In the genomic region with DNA sequence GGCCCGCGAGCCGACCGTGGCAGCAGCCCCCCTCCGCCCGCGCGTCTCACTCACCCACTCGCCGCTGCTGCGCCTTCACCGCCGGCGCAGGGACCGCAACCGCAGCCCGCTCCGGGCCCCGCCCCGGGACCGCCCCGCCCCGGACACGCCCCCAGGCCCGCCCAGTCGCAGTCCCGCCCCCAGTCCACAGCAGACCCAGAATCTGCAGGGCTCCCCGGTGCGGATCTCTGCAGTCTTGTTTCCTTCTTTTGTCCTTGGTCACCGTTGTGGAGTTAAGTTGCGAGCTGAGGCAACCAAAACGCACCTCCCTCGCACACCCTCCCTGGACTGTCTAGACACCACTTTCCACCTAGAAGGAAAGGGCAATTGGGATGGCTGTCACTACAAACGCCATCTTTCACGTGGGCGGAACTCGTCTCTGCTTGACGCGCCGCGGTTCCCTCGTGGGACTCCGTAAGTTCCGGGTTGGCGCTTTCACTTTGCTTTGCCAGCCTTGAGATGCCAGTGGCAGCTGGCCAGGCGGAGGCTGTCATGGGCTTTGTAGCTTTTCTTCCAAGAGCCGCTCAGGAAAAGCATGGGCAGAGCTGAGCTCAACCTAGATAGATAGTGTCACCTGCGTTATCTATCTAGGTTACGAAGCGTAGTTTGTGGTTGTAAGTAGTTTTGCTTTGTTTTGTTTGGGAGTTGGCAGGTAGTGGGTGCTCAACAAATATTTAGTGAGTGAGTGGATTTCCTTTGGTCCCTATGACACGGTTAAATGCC, we compare ENCODE assay signal across 7 mouse cellular contexts. TPM values are rescaled to one million over a fixed set of nuclear protein-coding genes. Genes with fewer than 3 reads are reported as not detected.
DNase-seq lines count a peak whose midpoint lies in the region; ATAC-seq lines count a peak whose summit lies in the region.

A gene (minus strand): TSS at position 442 of the 762 bp plus-strand sequence.

- DNase-seq in adrenal gland, postnatal 25 days: peak; percentile 93
- peak; percentile 99 for DNase-seq in heart, adult 11 months
- DNase-seq in kidney, adult 18-20 months: peak; percentile 98
- DNase-seq in limb, embryonic 11.5 days (ENCODE audit: low spot score): peak; percentile 91
- peak; percentile 98 for DNase-seq in midbrain, embryonic 14.5 days
- DNase-seq in spleen, adult 18-20 months: peak; percentile 86 to 92

- H3K9ac ChIP-seq in embryonic facial prominence, embryonic 12.5 days: peak within 1 kb of the TSS; percentile 83
- H3K9ac ChIP-seq in limb, embryonic 11.5 days (ENCODE audit: low read length): peak within 1 kb of the TSS; percentile 76
- H3K9ac ChIP-seq in midbrain, embryonic 14.5 days (replicated peaks; ENCODE audit: low read length): peak within 1 kb of the TSS; percentile 80

- H3K36me3 ChIP-seq in embryonic facial prominence, embryonic 12.5 days: no peaks in the 10 kb centered on the region
- no peaks in the 10 kb centered on the region for H3K36me3 ChIP-seq in limb, embryonic 11.5 days (ENCODE audit: control insufficient read depth, insufficient read depth, low read length)
- no peaks in the 10 kb centered on the region for H3K36me3 ChIP-seq in midbrain, embryonic 14.5 days (ENCODE audit: control insufficient read depth, insufficient read depth, low read length)

- peak; percentile 97 for ATAC-seq in embryonic facial prominence, embryonic 12.5 days (ENCODE audit: insufficient number of reproducible peaks, insufficient read depth, low FRiP score, low TSS enrichment)
- peak; percentile 98 for ATAC-seq in limb, embryonic 11.5 days (ENCODE audit: insufficient number of reproducible peaks, low FRiP score, low TSS enrichment, low read depth)
- ATAC-seq in midbrain, embryonic 14.5 days (ENCODE audit: low FRiP score, low TSS enrichment): peak; percentile 98

- peaks cover 4% of the 10 kb centered on the region; the same call in 1 of the 2 replicates for H3K4me1 ChIP-seq in embryonic facial prominence, embryonic 12.5 days
- no peaks in the 10 kb centered on the region for H3K4me1 ChIP-seq in limb, embryonic 11.5 days (ENCODE audit: control insufficient read depth, insufficient read depth, low read length)
- peaks cover 10% of the 10 kb centered on the region; the same call in 1 of the 2 replicates for H3K4me1 ChIP-seq in midbrain, embryonic 14.5 days (ENCODE audit: control insufficient read depth, insufficient read depth, low read length)

- no peaks in the 10 kb centered on the region for H3K27me3 ChIP-seq in embryonic facial prominence, embryonic 12.5 days
- no peaks in the 10 kb centered on the region for H3K27me3 ChIP-seq in limb, embryonic 11.5 days (ENCODE audit: control insufficient read depth, insufficient read depth, low read length)
- H3K27me3 ChIP-seq in midbrain, embryonic 14.5 days (ENCODE audit: control insufficient read depth, insufficient read depth, low read length): no peaks in the 10 kb centered on the region

- peak within 1 kb of the TSS; percentile 42 for H3K27ac ChIP-seq in embryonic facial prominence, embryonic 12.5 days
- no peak within 1 kb of the TSS for H3K27ac ChIP-seq in limb, embryonic 11.5 days (replicated peaks; ENCODE audit: low read depth, low read length)
- H3K27ac ChIP-seq in midbrain, embryonic 14.5 days (replicated peaks; ENCODE audit: low read depth, low read length): peak within 1 kb of the TSS; percentile 89

- WGBS in embryonic facial prominence, embryonic 12.5 days: under 1% methylated on average over 51 of the region's 51 CpGs
- under 1% methylated on average over 49 of the region's 51 CpGs for WGBS in limb, embryonic 11.5 days
- WGBS in midbrain, embryonic 14.5 days: under 1% methylated on average over 51 of the region's 51 CpGs

- H3K9me3 ChIP-seq in embryonic facial prominence, embryonic 12.5 days: no peaks in the 10 kb centered on the region
- no peaks in the 10 kb centered on the region for H3K9me3 ChIP-seq in limb, embryonic 11.5 days (ENCODE audit: control insufficient read depth, low read length)
- H3K9me3 ChIP-seq in midbrain, embryonic 14.5 days (ENCODE audit: control insufficient read depth, low read length): no peaks in the 10 kb centered on the region

- H3K4me3 ChIP-seq in embryonic facial prominence, embryonic 12.5 days: peak within 1 kb of the TSS; percentile 94
- peak within 1 kb of the TSS; percentile 91 for H3K4me3 ChIP-seq in limb, embryonic 11.5 days (ENCODE audit: low read depth, low read length)
- peak within 1 kb of the TSS; percentile 89 for H3K4me3 ChIP-seq in midbrain, embryonic 14.5 days (replicated peaks; ENCODE audit: low read depth, low read length)

- H3K4me2 ChIP-seq in embryonic facial prominence, embryonic 12.5 days (replicated peaks): peak within 1 kb of the TSS; percentile 82
- H3K4me2 ChIP-seq in limb, embryonic 11.5 days (ENCODE audit: low read depth, severe bottlenecking): peak within 1 kb of the TSS; percentile 76
- peak within 1 kb of the TSS; percentile 81 for H3K4me2 ChIP-seq in midbrain, embryonic 14.5 days (ENCODE audit: low read length)

RNA-seq across cellular contexts. Expression of the gene that starts here (rescaled TPM):
- 15.1 and 17.4 TPM in 2 replicates for total RNA-seq in adrenal gland, postnatal 25 days (2021)
- 15.7 and 15.8 TPM in 2 replicates for polyA plus RNA-seq in embryonic facial prominence, embryonic 12.5 days (2016; fragmentation: Nextera tagmentation; extraction: Ambion mirVana)
- 11.3 and 12.4 TPM in 2 replicates for polyA plus RNA-seq in limb, embryonic 11.5 days (2014; fragmentation: Nextera tagmentation; extraction: Ambion mirVana)
- polyA plus RNA-seq in midbrain, embryonic 14.5 days (2014; fragmentation: Nextera tagmentation; extraction: Ambion mirVana): 48.2 and 52.8 TPM in 2 replicates
